Mouse (Mus musculus) testis, adult 2 months (tissue): ENCODE measurements around the gene Rab11fip3.

Experiments
- CTCF ChIP-seq: fragments of 200-500 bp; IDR thresholded peaks from 2 replicates; pipeline ENCODE4 v1.5.1; 2012; ENCODE audit warnings: low read depth, mild to moderate bottlenecking, inconsistent platforms, low read length, moderate library complexity; ENCODE audit not compliant: control insufficient read depth, insufficient read depth, insufficient replicate concordance
- POLR2A ChIP-seq: fragments of 200-500 bp; IDR thresholded peaks from 2 replicates; pipeline ENCODE4 v1.6.1; 2012; ENCODE audit warnings: low read depth, mild to moderate bottlenecking, inconsistent platforms, low read length, moderate library complexity; ENCODE audit not compliant: control insufficient read depth

GRCm38 (mm10) chr17:26116503-26117258 is 47.3 kb upstream of the Rab11fip3 start:
- TF ChIP-seq CTCF (no peak), POLR2A (no peak)
